Mouse (Mus musculus): ENCODE data around the gene Gm17124. TPM values are rescaled to one million over a fixed set of nuclear protein-coding genes. Genes with fewer than 3 reads are reported as not detected.
"Not testable (repeated sequence)": the region's sequence is repeated elsewhere in the genome, so short reads cannot be mapped to it uniquely, and the experiment has no call there.

Gene Gm17124
- not detected in 2 replicates for polyA plus RNA-seq (2016; fragmentation: Nextera tagmentation; extraction: Ambion mirVana)

DNA sequence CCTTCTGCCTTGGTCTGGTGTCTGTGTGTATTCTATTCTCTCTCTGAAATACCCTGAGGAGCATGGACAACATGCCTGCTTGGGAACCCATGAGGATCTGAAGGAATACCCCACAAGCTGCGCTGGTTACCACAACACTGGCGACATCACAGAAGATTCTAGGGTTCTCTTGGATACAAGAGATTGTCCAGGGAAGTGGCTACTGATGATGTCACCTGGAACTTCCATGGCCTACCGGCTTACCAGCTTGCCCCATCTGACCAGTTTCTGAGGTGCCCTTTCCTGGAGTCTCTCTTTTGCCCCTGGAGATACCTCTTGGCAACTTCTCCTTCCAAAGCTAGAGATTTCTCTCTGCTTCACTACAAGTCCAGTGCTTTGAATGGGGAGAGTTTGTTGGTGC lies at the start of gene Gm17124:
Gm17124 (minus strand) TSS at position 101 of the 400 bp plus-strand sequence.
- not testable (repeated sequence) for H3K9me3 ChIP-seq (replicated peaks); H3K27ac ChIP-seq; H3K4me2 ChIP-seq; H3K4me3 ChIP-seq; ATAC-seq; H3K27me3 ChIP-seq (replicated peaks); H3K36me3 ChIP-seq; H3K4me1 ChIP-seq; H3K9ac ChIP-seq
- WGBS (ENCODE audit: insufficient replicate concordance), result no CpG with 5 or more reads among the region's 3 CpGs

DNA sequence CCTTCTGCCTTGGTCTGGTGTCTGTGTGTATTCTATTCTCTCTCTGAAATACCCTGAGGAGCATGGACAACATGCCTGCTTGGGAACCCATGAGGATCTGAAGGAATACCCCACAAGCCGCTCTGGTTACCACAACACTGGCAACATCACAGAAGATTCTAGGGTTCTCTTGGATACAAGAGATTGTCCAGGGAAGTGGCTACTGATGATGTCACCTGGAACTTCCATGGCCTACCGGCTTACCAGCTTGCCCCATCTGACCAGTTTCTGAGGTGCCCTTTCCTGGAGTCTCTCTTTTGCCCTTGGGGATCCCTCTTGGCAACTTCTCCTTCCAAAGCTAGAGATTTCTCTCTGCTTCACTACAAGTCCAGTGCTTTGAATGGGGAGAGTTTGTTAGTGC lies 42.1 kb upstream of the Gm17124 start, which contains the start of gene Gm3633:
Gm3633 (minus strand) TSS at position 101 of the 400 bp plus-strand sequence.
- H3K4me2 ChIP-seq; H3K36me3 ChIP-seq; ATAC-seq; H3K9me3 ChIP-seq (replicated peaks); H3K27ac ChIP-seq; H3K9ac ChIP-seq; H3K4me3 ChIP-seq; H3K27me3 ChIP-seq (replicated peaks); H3K4me1 ChIP-seq: not testable (repeated sequence)
- 86% methylated on average over 1 of the region's 2 CpGs for WGBS (ENCODE audit: insufficient replicate concordance)

Small RNA genes lying within 50 kb of the gene (microRNA-seq; reads per million reads assigned to microRNA genes)
- gene Gm23620 (not detected), gene Gm25228 (not detected)

Other genes with a start within 250 kb of the Gm17124 start
- not detected in 2 replicates for gene Gm8005, start 160.2 kb downstream of the Gm17124 start, polyA plus RNA-seq (2016; fragmentation: Nextera tagmentation; extraction: Ambion mirVana)
- gene Gm8011, start 136.0 kb downstream of the Gm17124 start, polyA plus RNA-seq (2016; fragmentation: Nextera tagmentation; extraction: Ambion mirVana), result not detected in 2 replicates
- not detected in 2 replicates for gene Gm8020, start 97.5 kb downstream of the Gm17124 start, polyA plus RNA-seq (2016; fragmentation: Nextera tagmentation; extraction: Ambion mirVana)
- gene Gm8024, start 75.6 kb downstream of the Gm17124 start, polyA plus RNA-seq (2016; fragmentation: Nextera tagmentation; extraction: Ambion mirVana), result not detected in 2 replicates
- gene Gm3633, start 42.0 kb upstream of the Gm17124 start, polyA plus RNA-seq (2016; fragmentation: Nextera tagmentation; extraction: Ambion mirVana), result not detected in 2 replicates
- not detected in 2 replicates for gene Gm10378, start 56.1 kb upstream of the Gm17124 start, polyA plus RNA-seq (2016; fragmentation: Nextera tagmentation; extraction: Ambion mirVana)
- not detected in 2 replicates for gene Gm3015, start 168.9 kb upstream of the Gm17124 start, polyA plus RNA-seq (2016; fragmentation: Nextera tagmentation; extraction: Ambion mirVana)
- gene Gm10377, start 198.1 kb upstream of the Gm17124 start, polyA plus RNA-seq (2016; fragmentation: Nextera tagmentation; extraction: Ambion mirVana), result not detected in 2 replicates